Mouse (Mus musculus) A20 (cell line): ENCODE measurements around the gene Tm4sf4.

ENCODE experiments used
- DNase-seq: peaks from one replicate; pipeline ENCODE4 v3.0.0-alpha.2; 2011; ENCODE audit warnings: low read depth, low spot score

The Tm4sf4 gene

GRCm38 (mm10) chr3:57425089-57425730 is at the start of gene Tm4sf4:
Gene Tm4sf4, plus strand, starts transcription at chr3:57425314.
- no peak for DNase-seq

- no peak for DNase-seq
Observed at GRCm38 (mm10) chr3:57386423-57386822, 38.7 kb upstream of the Tm4sf4 start.

DNA sequence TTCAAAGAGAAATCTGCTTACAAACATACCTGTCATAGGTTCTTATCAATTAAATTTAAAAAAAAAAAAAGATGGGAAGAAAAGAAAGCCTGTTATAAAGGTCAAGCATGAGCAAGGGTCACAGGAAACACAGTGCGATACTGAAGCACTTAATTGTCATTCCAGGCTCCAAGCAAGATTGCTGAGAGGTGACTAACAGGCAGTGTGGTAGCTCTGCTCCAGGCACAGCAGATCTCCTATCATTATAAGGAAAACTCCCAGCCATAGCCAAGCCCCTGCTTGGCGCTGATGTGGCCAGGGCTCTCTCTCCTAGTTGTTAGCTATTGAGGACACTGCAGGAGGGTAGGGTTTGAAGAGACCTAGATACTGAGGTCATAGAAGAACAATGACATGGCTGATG is 38.2 kb upstream of the Tm4sf4 start:
- no peak for DNase-seq

- no peak for DNase-seq
Observed at GRCm38 (mm10) chr3:57387593-57387992, 37.5 kb upstream of the Tm4sf4 start.

- DNase-seq = no peak
Observed at GRCm38 (mm10) chr3:57411535-57411934, 13.6 kb upstream of the Tm4sf4 start.

DNA sequence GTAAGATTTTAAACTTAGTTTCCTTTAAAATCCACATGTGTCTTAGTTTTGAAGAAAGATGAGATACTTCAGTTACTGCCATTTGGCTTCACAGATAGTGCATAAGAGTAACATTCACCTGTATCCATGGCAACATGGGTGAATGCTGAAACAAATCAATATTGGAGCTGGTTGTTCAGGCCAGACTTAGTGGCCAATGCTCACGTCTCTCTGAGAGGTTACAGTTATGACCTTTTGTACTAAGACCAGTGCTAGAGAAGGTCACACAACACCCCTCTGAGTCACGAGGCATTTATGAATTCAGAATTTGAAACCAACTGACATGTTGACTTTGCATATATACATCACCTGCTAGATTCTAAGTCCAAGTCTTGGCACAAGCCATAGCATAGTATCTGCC is 4.9 kb upstream of the Tm4sf4 start:
- DNase-seq = no peak

GRCm38 (mm10) chr3:57420660-57421059 is 4.5 kb upstream of the Tm4sf4 start:
- DNase-seq = no peak

DNA sequence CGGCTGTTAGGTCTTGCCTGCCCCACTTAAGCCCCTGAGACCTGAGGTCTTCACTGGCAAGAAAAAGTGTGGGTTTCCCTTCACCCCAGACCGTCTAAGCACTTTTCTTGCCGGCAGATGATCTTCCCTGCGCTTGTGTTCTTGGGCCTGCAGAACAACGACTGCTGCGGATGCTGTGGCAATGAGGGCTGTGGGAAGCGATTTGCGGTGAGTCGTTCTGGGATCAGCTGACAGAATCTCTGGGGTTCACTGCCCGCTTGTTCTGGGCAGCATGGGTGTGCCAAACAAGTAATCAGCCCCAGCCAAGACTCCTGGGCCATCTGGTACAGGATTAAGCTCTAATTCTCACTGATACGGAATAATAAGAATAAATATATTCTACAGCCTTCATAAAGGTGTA is 1.2 kb downstream of the Tm4sf4 start:
- DNase-seq = no peak

DNA sequence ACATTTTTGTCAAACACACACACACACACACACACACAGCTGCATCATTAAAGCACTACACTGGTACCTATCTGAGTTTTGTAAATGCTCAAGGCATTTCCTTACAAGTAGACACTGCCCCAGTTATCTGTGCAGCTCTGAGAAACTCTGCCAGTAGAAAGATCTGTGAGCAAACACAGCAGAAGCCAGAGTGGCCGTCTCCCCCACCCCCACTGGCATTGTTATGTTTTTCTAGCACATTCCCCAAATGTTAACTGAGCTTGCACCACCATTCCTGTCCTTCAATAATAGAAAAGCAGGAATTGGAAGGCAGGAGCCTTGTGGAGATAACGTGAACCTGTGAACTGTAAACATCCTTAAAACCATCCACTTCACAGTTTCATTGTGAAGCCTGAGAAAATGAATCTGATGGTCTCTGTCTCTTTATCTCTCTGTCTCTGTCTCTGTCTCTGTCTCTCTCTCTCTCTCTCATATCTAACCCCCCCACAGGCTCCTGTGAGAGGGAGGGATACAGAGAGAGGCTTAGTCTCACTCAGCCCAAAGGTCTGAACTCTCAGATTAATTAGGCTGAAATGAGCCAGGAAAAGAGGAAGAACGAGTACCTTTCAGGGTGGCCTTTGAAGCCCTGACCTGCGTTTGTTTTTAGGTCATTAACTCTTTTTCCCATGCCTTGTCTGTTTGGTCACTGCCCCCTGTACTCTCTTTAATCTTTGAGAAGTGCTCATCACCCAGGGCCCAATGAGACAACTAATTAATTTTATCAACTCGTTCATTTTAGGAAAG is 3.8 kb downstream of the Tm4sf4 start:
- no peak for DNase-seq

DNA sequence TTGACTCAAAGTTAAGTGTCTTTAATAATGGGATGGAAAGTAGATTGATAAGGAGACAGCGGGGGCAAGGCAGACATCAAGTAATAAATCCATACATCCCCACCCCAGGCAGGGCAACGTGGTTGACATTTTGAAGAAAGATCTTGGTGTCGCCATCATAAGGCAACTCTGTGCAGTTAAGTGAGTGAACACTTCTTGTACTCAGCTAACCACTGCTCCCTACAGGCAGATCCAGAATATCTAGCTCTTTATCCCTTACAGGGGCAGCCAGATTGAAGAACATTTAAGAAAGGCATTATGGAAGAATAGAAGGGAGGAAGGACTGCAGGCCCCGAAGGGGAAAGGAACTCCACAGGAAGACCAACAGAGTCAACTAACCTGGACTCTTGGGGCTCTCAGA is 4.4 kb downstream of the Tm4sf4 start:
- no peak for DNase-seq

GRCm38 (mm10) chr3:57431706-57432105 is 6.6 kb downstream of the Tm4sf4 start:
- DNase-seq = no peak

- peak; percentile 18 for DNase-seq
Observed at GRCm38 (mm10) chr3:57435364-57435763, 10.2 kb downstream of the Tm4sf4 start.

DNA sequence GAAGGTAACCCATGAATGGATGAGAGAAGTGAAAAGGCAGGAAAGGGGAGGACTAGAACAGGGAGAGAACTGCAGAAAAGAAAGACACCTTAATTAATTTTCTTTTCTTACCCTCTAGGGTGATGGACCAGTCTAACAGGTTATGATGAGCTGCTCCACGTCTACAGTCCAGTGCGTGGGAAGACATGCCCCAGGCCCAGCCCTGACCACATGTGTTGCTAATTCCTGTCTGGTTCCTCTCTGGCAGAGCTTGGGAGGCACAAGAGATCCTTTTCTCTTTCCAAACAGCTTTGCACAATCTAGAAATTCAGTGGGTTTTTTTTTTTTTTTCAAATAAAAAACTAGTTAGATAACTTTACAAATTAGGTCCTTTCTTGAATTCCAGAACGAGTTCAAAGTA is 15.8 kb downstream of the Tm4sf4 start:
- DNase-seq = no peak

GRCm38 (mm10) chr3:57445706-57446105 is 20.6 kb downstream of the Tm4sf4 start:
- DNase-seq = no peak

DNA sequence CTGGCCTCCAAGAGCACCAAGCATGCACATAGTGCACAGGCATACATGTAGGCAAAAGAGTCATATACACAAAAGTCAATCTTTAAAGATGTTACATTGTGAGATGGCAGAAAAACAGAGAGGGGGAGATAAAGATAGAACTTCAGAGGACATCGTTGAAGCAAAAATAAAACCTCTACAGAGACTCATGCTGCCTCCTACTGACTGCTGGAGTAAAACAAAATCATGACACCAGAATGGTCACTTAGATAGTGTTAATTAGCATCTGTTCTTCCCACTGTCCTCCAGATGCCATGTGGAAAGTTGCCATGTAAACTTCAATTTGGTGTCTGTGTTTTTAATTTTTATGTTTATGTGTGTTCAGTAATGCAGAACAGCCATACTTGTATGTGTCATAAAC is 22.8 kb downstream of the Tm4sf4 start:
- DNase-seq = no peak

DNA sequence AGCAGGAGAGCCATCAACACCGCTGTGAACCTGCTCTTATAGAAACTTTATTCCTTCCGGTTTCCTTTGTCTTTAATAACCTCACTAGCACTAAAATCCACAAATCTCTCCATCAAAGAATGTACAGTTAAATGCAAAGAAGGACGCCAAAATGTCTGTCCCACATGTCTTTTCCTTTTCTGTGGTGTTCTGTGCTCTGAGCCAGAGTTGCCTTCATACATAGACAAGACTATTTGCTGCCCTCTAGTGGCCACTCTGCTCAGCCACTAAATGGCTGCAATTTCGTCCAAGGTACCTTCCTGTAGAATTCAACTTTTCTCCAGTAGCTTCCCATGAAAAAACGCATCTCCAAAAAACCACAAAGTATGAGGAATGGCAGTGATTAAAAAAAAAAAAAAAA is 23.3 kb downstream of the Tm4sf4 start:
- DNase-seq = peak; percentile 68

GRCm38 (mm10) chr3:57458652-57459051 is 33.5 kb downstream of the Tm4sf4 start:
- DNase-seq = no peak

- DNase-seq = no peak
Observed at GRCm38 (mm10) chr3:57463302-57463701, 38.2 kb downstream of the Tm4sf4 start.

DNA sequence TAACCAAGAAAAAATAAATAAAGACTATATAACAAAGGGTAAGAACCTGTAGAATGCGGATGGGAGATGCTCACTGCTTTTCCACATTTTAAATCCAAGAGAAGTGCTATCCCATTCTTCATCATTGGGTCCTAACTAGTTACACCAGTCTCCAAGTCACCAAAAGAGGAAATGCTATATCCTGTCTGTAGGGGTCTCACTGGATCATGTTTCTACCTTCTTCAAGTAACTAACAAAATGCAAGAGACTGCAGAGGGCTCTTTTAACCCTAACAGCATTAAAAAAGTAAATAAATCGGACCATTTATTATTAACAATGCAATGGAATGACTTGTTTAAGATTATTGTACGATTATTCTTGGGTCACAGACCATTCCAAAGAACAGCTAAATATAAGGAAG is 41.2 kb downstream of the Tm4sf4 start:
- peak; percentile 31 for DNase-seq

DNA sequence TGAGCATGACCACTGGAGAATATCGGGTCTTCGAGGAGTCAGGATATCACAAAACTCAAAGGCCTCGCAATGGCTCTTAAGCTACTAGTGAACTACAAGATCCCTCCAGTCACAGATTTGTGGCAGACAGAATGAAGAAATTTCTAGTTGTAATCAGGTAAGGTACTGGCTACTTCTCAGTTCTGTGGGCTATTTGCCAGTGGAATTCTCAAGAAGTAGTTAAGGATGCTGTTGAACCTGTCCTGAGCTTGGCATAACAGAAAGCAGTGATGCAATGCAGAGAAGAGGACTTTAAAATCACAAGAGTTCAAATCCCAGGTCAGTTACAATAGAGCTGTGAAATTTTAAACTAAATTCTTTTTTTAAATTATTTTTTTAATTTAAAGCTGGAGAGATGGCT is 44.2 kb downstream of the Tm4sf4 start:
- no peak for DNase-seq

GRCm38 (mm10) chr3:57470326-57470725 is 45.2 kb downstream of the Tm4sf4 start:
- DNase-seq = no peak

DNA sequence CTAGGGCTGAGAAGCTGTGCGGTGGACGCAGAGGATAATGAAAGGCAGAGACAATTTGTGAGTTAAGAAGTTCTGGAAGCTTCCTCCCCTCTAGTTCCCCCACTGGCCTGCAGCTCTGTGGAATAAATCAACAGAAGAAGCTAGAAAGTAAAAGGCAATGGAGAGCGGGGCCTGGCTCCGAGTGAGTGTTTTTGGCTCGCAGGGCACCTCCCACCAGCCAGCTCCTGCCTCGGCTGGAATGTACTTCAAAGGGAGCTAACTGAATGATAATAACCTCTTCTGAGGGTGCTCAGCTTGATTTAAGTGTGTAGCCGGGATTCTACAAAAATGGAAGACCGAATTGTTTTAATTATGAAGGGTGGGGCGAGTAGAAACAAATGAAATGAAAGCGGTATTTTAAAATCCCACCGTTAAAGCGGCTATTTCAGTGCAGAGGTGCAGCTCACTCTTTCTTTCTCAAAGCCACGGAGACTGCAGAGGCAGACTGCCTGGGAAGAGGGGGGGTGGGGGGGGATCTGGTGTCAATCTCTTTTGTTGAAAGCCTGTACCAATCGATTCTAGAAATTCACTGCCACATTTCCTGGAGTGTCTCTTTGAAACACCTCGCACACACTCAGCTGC is 46.0 kb downstream of the Tm4sf4 start:
- DNase-seq = no peak

DNA sequence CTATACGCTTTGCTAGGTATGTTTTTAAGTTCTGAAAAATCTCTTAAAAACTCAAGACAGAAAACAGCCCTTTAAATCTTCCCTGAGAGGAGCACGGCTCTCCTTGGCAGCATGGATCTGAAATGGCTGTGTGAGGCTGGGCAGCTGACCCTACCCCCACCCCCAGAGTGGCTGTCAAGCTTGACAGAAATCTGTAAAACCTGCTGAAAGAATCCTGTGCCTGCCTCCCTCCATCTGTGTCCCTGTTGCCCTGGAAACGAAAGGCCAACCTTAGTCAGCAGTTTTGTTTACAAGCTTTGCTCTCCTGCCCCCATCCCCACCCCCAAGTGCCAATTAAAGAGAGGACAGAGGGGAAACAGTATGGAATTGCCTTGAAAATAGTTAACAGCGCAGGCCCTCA is 47.3 kb downstream of the Tm4sf4 start:
- no peak for DNase-seq
